Mouse (Mus musculus) MEL (cell line): Measurements from ENCODE around the gene Epb41.

Source experiments
- USF2 ChIP-seq, 2 experiments: IDR thresholded peaks; 2 replicates each; pipeline ENCODE4 v1.6.1; 2011 to 2012; ENCODE audit warnings: improper control_type of control experiment in 2 of 2, low read length in 2 of 2, borderline replicate concordance in 1 of 2, inconsistent platforms in 1 of 2, low read depth in 1 of 2, mild to moderate bottlenecking in 1 of 2; ENCODE audit not compliant: insufficient read depth in 1 of 2
- ZKSCAN1 ChIP-seq: IDR thresholded peaks from 2 replicates; pipeline ENCODE4 v1.6.1; 2012; ENCODE audit warnings: low read depth, mild to moderate bottlenecking, inconsistent platforms, low read length, improper control_type of control experiment, moderate library complexity

DNA sequence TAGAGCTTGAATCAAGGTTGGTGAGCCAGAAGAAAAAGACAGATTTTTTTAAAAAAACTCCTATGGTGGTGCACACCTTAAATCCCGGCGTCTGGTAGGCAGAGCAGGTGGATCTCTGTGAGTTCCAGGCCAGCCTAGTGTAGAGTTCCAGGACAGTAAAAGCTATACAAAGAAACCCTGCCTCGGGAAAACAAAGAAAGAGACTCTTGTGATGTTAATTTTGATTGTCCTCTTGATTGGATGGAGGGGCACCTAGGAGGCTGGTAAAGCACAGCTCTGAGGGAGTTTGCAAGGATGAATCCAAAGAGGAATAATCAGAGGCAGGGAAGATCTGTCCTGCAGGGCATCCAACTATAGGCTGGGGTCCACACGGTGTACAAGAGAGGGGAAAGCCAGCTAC, 56.6 kb downstream of the Epb41 start:
- TF ChIP-seq USF2 (IDR thresholded peaks at IDR 0.05; ENCODE audit: borderline replicate concordance in 1 of 2, insufficient read depth in 1 of 2, low read depth in 1 of 2, low read length in 2 of 2) (no peak), ZKSCAN1 (no peak)
